In the genomic region with DNA sequence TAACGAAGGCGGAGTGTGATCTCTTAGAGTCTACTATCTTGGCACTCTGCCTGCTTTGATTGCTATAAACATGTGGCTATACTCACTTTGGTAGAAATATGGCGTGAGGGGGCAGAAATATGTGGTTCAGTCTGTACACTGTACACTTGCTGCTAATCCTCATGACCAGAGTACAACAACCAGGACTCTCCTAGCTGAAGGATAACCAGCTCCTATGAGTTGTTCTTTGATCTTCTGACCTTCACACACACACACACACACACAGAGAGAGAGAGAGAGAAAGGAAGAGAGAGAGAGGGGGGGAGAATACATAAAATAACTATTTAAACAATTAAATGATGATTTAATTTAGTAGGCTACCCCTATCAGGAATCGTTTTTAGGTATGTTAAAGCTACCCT, we compare ENCODE assay signal across 17 mouse cellular contexts.
"Had no signal": no experiment of that assay in that cellular context is flagged by ENCODE, and none has a peak within 500 bp of the region (broad histone marks: within the 10 kb centered on the region; RNA-seq: fewer than 3 reads in every experiment).

No protein-coding gene starts in this region.

- H3K4me2 ChIP-seq: lung, embryonic 15.5 days; midbrain, embryonic 11.5 days; neural tube, embryonic 12.5 days; stomach, embryonic 15.5 days had no signal

- H3K9ac ChIP-seq: liver, postnatal 0 days; lung, embryonic 15.5 days; neural tube, embryonic 12.5 days; stomach, embryonic 15.5 days had no signal

- H3K4me1 ChIP-seq: lung, embryonic 15.5 days; megakaryocyte, embryonic 14.5 days; neural tube, embryonic 12.5 days; stomach, embryonic 15.5 days had no signal

- H3K4me3 ChIP-seq: lung, embryonic 15.5 days; megakaryocyte, embryonic 14.5 days; neural tube, embryonic 12.5 days; stomach, embryonic 15.5 days had no signal

- DNase-seq: liver, postnatal 0 days; lung, adult 2 months; lung, postnatal 14 days; lung, postnatal 36 days; midbrain, embryonic 14.5 days; right cerebral cortex, postnatal 14 days; thymus, adult 2 months; thymus, postnatal 25 days; thymus, postnatal 4 days had no signal

- H3K9me3 ChIP-seq: lung, embryonic 15.5 days; megakaryocyte, embryonic 14.5 days; neural tube, embryonic 12.5 days; stomach, embryonic 15.5 days had no signal

- H3K27ac ChIP-seq: lung, embryonic 15.5 days; macrophage; neural tube, embryonic 12.5 days; stomach, embryonic 15.5 days; stomach, postnatal 0 days had no signal

- H3K27me3 ChIP-seq: lung, embryonic 15.5 days; megakaryocyte, embryonic 14.5 days; neural tube, embryonic 12.5 days; stomach, embryonic 15.5 days had no signal

- H3K36me3 ChIP-seq: lung, embryonic 15.5 days; neural tube, embryonic 12.5 days; stomach, embryonic 15.5 days had no signal

- ATAC-seq: liver, postnatal 0 days; lung, postnatal 0 days had no signal
